ENCODE assay signal across 10 mouse cellular contexts in genomic region chr10:93610896-93611295, GRCm38 (mm10). TPM values are rescaled to one million over a fixed set of nuclear protein-coding genes. Genes with fewer than 3 reads are reported as not detected.
DNase-seq lines count a peak whose midpoint lies in the region; ATAC-seq and TF ChIP-seq lines count a peak whose summit lies in the region.
"Had no signal": no experiment of that assay in that cellular context is flagged by ENCODE, and none has a peak within 500 bp of the region (broad histone marks: within the 10 kb centered on the region; RNA-seq: fewer than 3 reads in every experiment).

No protein-coding gene starts in this region.

- no peak overlapping the region for H3K27ac ChIP-seq in forebrain, embryonic 16.5 days (ENCODE audit: low read length)
- no peak overlapping the region for H3K27ac ChIP-seq in forebrain, embryonic 11.5 days (ENCODE audit: low read depth, low read length)
- no peak overlapping the region for H3K27ac ChIP-seq in lung, embryonic 15.5 days
- H3K27ac ChIP-seq in neural tube, embryonic 13.5 days (replicated peaks), result no peak overlapping the region
- H3K27ac ChIP-seq: embryonic facial prominence, embryonic 10.5 days; heart, embryonic 13.5 days had no signal

- no peaks in the 10 kb centered on the region for H3K36me3 ChIP-seq in forebrain, embryonic 16.5 days (ENCODE audit: control insufficient read depth, insufficient read depth)
- H3K36me3 ChIP-seq in forebrain, embryonic 11.5 days (ENCODE audit: control insufficient read depth, insufficient read depth, low read length), result no peaks in the 10 kb centered on the region
- H3K36me3 ChIP-seq in lung, embryonic 15.5 days, result no peaks in the 10 kb centered on the region
- H3K36me3 ChIP-seq in neural tube, embryonic 13.5 days, result no peaks in the 10 kb centered on the region
- H3K36me3 ChIP-seq: embryonic facial prominence, embryonic 10.5 days; heart, embryonic 13.5 days had no signal

- H3K4me2 ChIP-seq in forebrain, embryonic 16.5 days (ENCODE audit: low read length), result no peak overlapping the region
- no peak overlapping the region for H3K4me2 ChIP-seq in forebrain, embryonic 11.5 days (ENCODE audit: low read depth, low read length, severe bottlenecking)
- no peak overlapping the region for H3K4me2 ChIP-seq in lung, embryonic 15.5 days
- H3K4me2 ChIP-seq in neural tube, embryonic 13.5 days, result no peak overlapping the region

- no peak for TF ChIP-seq POLR2A in lung, adult 2 months (IDR thresholded peaks at IDR 0.05; ENCODE audit: borderline replicate concordance, extremely low read depth, low read depth, low read length)

- H3K9ac ChIP-seq in forebrain, embryonic 16.5 days (replicated peaks; ENCODE audit: low read depth, low read length), result no peak overlapping the region
- no peak overlapping the region for H3K9ac ChIP-seq in forebrain, embryonic 11.5 days (ENCODE audit: low read length)
- H3K9ac ChIP-seq in lung, embryonic 15.5 days, result no peak overlapping the region
- H3K9ac ChIP-seq in neural tube, embryonic 13.5 days, result no peak overlapping the region
- H3K9ac ChIP-seq: heart, embryonic 13.5 days had no signal

- H3K4me1 ChIP-seq in forebrain, embryonic 16.5 days (replicated peaks; ENCODE audit: control insufficient read depth, insufficient read depth, low read length), result no peaks in the 10 kb centered on the region
- H3K4me1 ChIP-seq in forebrain, embryonic 11.5 days (replicated peaks; ENCODE audit: control insufficient read depth, insufficient read depth, low read length), result no peaks in the 10 kb centered on the region
- no peaks in the 10 kb centered on the region for H3K4me1 ChIP-seq in lung, embryonic 15.5 days
- no peaks in the 10 kb centered on the region for H3K4me1 ChIP-seq in lung, adult 2 months (ENCODE audit: control insufficient read depth, insufficient read depth, low read length)
- no peaks in the 10 kb centered on the region for H3K4me1 ChIP-seq in neural tube, embryonic 13.5 days (replicated peaks)
- H3K4me1 ChIP-seq: embryonic facial prominence, embryonic 10.5 days; heart, embryonic 13.5 days had no signal

- WGBS in forebrain, embryonic 16.5 days, result 97% methylated on average over 1 of the region's 1 CpGs
- WGBS in forebrain, embryonic 11.5 days, result 100% methylated on average over 1 of the region's 1 CpGs
- 85% methylated on average over 1 of the region's 1 CpGs for WGBS in lung, embryonic 15.5 days
- WGBS in lung, adult 2 months, result 91% methylated on average over 1 of the region's 1 CpGs
- WGBS in neural tube, embryonic 13.5 days, result 92% methylated on average over 1 of the region's 1 CpGs

- ATAC-seq in forebrain, embryonic 16.5 days, result peak; percentile 27; the same call in 1 of the 2 replicates
- no peak; the same call in 1 of the 2 replicates for ATAC-seq in forebrain, embryonic 11.5 days (replicated peaks; ENCODE audit: low FRiP score)
- peak; percentile 59; the same call in 1 of the 2 replicates for ATAC-seq in lung, embryonic 15.5 days (ENCODE audit: borderline replicate concordance, extremely low read depth, low FRiP score, low TSS enrichment)
- ATAC-seq in neural tube, embryonic 13.5 days (ENCODE audit: low read depth), result peak; percentile 67

- H3K4me3 ChIP-seq in forebrain, embryonic 16.5 days (replicated peaks; ENCODE audit: low read length), result no peak overlapping the region
- no peak overlapping the region for H3K4me3 ChIP-seq in forebrain, embryonic 11.5 days (ENCODE audit: low read depth, low read length)
- H3K4me3 ChIP-seq in lung, embryonic 15.5 days, result no peak overlapping the region
- H3K4me3 ChIP-seq in lung, adult 2 months (replicated peaks; ENCODE audit: extremely low read depth, low read depth, low read length), result no peak overlapping the region
- no peak overlapping the region for H3K4me3 ChIP-seq in neural tube, embryonic 13.5 days
- H3K4me3 ChIP-seq: embryonic facial prominence, embryonic 10.5 days; heart, embryonic 13.5 days had no signal

- H3K9me3 ChIP-seq in forebrain, embryonic 16.5 days (ENCODE audit: control insufficient read depth, low read length), result no peaks in the 10 kb centered on the region
- no peaks in the 10 kb centered on the region for H3K9me3 ChIP-seq in forebrain, embryonic 11.5 days (ENCODE audit: control insufficient read depth, low read length)
- no peaks in the 10 kb centered on the region for H3K9me3 ChIP-seq in lung, embryonic 15.5 days
- H3K9me3 ChIP-seq in neural tube, embryonic 13.5 days, result no peaks in the 10 kb centered on the region
- H3K9me3 ChIP-seq: embryonic facial prominence, embryonic 10.5 days had no signal

- DNase-seq in forebrain, embryonic 11.5 days (ENCODE audit: low spot score), result no peak
- no peak for DNase-seq in lung, adult 2 months
- DNase-seq in neural tube, embryonic 10.5 days (ENCODE audit: extremely low spot score, low spot score), result no peak
- no peak for DNase-seq in cerebellum, postnatal 25 days
- DNase-seq: gastrocnemius, postnatal 14 days had no signal

- no peaks in the 10 kb centered on the region for H3K27me3 ChIP-seq in forebrain, embryonic 16.5 days (replicated peaks; ENCODE audit: control insufficient read depth, insufficient read depth, low read length)
- no peaks in the 10 kb centered on the region for H3K27me3 ChIP-seq in forebrain, embryonic 11.5 days (ENCODE audit: control insufficient read depth, insufficient read depth, low read length)
- no peaks in the 10 kb centered on the region for H3K27me3 ChIP-seq in lung, embryonic 15.5 days
- no peaks in the 10 kb centered on the region for H3K27me3 ChIP-seq in neural tube, embryonic 13.5 days
- H3K27me3 ChIP-seq: heart, embryonic 13.5 days had no signal

- no peak for TF ChIP-seq CTCF in lung, adult 2 months (IDR thresholded peaks at IDR 0.05; ENCODE audit: insufficient read depth, low read length)

RNA-seq across cellular contexts. Expression of gene Snrpf, which starts 21.4 kb away (rescaled TPM):
- polyA plus RNA-seq in forebrain, embryonic 16.5 days (2015; fragmentation: Nextera tagmentation; extraction: Ambion mirVana), result 75.7 and 77.8 TPM in 2 replicates
- polyA plus RNA-seq in forebrain, embryonic 11.5 days (2014; fragmentation: Nextera tagmentation; extraction: Ambion mirVana), result 155 and 161 TPM in 2 replicates
- 110 and 122 TPM in 2 replicates for polyA plus RNA-seq in lung, embryonic 15.5 days (2015; fragmentation: Nextera tagmentation; extraction: Ambion mirVana)
- 26.2 and 43.0 TPM in 2 replicates for polyA plus RNA-seq in lung, adult 2 months (2012; rRNA removed)
- 65.8 and 80.0 TPM in 2 replicates for polyA plus RNA-seq in neural tube, embryonic 13.5 days (2015; fragmentation: Nextera tagmentation; extraction: Ambion mirVana)

RNA-seq across cellular contexts. Expression of gene Ntn4, which starts 29.6 kb away (rescaled TPM):
- 1.0 and 1.6 TPM in 2 replicates for polyA plus RNA-seq in forebrain, embryonic 16.5 days (2015; fragmentation: Nextera tagmentation; extraction: Ambion mirVana)
- 2.9 and 4.4 TPM in 2 replicates for polyA plus RNA-seq in forebrain, embryonic 11.5 days (2014; fragmentation: Nextera tagmentation; extraction: Ambion mirVana)
- polyA plus RNA-seq in lung, embryonic 15.5 days (2015; fragmentation: Nextera tagmentation; extraction: Ambion mirVana), result 0.44 and 0.67 TPM in 2 replicates
- 46.6 and 54.4 TPM in 2 replicates for polyA plus RNA-seq in lung, adult 2 months (2012; rRNA removed)
- polyA plus RNA-seq in neural tube, embryonic 13.5 days (2015; fragmentation: Nextera tagmentation; extraction: Ambion mirVana), result 0.81 and 0.93 TPM in 2 replicates
